Mouse (Mus musculus) kidney, adult 18-20 months (tissue): ENCODE results near the gene Trp53tg5.
A peak's percentile ranks its signal among the peaks of the same experiment; 100 is the strongest.

Source experiments
- DNase-seq: peaks from one replicate; pipeline ENCODE4 v3.0.0; 2021

Gene Trp53tg5

DNA sequence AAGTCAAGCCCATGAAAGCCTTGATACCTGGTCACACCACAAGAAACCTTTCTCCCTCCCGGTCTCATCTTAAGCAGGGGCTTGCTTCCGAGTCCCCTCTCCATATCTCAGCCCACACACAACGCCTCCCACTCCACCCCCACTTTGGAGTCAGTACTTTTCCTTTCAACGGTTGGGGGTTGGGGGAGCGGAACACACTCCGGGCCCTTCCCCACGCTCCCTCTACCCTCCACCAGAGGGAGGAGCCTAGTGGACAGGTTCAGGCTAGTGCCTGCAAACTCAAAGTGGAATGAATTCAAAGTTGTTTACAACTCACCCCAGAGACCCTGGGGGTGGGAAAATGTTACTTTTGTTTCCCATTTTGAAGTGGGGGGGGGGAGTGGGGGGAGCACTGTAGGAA lies 42.8 kb downstream of the Trp53tg5 start:
- peak; percentile 71 for DNase-seq

GRCm38 (mm10) chr2:164429881-164430615 lies 43.5 kb downstream of the Trp53tg5 start:
- DNase-seq, result no peak

DNA sequence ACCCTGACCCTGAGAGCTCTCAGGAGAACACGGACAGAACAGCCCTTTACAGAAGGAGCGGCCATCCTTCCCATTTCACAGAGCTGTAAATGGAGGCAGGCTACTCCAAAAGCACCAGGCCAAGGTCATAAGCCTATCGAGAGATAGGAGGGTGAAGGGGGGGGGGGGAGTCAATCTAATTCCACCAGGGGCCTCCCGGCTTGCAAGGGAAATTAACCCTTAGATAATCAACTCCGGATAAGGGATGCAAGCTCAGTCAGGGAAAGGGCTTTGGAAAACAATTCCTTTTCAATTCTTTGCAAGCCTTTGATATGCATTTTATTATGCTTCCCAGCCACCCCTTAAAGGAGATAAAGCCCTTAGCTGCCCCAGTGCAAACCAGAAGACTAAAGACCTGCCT lies 45.1 kb downstream of the Trp53tg5 start:
- DNase-seq, result no peak

GRCm38 (mm10) chr2:164426952-164427351 lies 46.6 kb downstream of the Trp53tg5 start:
- DNase-seq, result no peak

GRCm38 (mm10) chr2:164426121-164426520 lies 47.4 kb downstream of the Trp53tg5 start:
- DNase-seq, result peak; percentile 62

DNA sequence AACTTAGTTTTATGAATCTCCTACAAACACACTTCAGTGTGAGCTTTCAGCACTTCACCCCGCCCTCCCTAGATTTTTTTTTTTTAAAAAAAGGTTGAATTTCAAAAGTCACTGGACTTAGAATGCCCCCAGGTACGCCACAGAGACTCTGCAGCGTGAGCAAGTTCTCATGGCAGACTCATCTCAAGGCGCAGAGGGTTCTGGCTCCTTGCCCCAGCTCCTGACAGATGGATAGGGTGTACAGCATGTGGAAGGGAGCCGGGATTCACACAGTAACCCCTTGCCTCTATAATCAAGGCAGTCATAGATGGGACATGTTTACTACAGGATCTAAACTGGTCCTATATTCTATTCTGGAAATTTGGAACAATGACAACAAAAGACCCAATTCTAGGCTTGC lies 48.1 kb downstream of the Trp53tg5 start:
- peak; percentile 52 for DNase-seq

DNA sequence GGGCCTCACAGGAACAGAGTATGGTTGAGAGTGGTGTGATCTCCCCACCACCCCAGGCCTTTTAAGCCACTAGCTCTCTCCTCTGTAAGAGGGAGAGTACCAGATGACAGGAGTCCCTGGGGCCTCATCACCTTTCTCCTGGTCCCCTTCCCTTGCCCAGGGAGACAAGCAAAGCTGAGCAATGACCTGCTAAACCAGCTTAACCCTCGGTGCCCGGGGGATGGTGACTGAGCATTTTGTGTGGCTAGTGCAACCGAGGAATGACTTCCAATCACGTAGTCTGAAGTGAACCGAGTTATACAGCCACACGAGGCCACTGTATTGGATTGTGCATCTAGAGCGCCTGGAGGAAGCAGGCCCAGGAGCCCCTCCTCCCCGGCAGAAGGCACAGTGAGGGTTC lies 49.1 kb downstream of the Trp53tg5 start:
- no peak for DNase-seq

DNA sequence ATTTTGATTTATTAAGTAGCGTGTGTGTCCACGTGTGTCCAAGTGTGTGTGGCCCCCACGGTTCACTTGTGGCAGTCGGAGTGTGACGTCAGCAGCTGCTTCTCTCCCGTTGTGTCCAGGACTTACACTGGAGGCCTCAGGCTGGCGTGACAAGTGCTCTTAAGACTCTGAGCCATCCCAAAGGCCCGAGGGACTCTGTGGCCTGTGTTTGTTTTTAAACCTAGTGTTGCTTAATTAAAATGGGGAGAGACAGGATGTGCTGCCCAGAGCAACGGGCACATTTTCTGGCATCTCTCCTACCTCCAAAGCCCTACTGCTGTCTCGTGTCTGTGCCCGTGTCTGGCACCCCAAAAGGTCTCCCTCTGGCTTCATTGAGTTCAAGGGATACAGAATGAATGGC lies 50.1 kb downstream of the Trp53tg5 start:
- DNase-seq, result no peak

- DNase-seq, result no peak
Observed at GRCm38 (mm10) chr2:164422675-164423393, 50.7 kb downstream of the Trp53tg5 start.

DNA sequence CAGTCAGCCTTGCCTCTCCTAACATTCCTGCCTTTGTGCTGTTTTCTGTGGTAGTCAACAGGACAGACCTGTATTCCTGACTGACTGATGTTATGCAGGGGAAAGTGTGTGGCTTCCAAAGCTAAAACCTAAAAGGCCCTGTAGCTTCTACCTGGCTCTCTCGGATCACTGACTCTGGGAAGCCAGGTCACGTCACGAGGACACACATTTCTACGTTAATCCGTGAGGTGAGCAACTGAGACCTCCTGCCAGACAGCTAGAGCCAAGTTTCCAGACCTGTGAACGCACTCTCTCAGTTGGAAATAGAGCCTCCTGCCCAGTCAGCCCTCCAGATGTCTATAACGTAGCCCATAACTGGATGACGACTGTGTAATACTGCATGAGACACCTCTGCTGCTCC lies 51.5 kb downstream of the Trp53tg5 start:
- peak; percentile 69 for DNase-seq

DNA sequence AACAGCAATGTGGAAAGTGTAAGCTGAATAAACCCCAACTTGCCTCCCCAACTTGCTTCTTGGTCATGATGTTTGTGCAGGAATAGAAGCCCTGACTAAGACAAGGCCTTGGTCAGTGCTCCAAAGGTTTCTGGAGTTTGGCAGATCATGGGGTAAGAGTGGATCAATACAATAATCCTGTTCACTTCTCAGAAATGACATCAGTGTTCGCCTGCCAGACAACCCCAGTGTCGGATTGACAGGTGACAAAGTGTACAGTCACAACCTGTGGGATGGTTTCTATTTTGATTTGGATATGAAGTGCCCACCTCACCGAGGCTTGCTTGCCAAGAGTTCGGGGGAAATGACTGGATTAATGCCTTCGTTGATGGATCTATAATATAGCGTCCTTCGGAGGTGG lies 52.2 kb downstream of the Trp53tg5 start:
- DNase-seq, result no peak
